Mouse (Mus musculus) activated CD4-positive, CD25-positive, alpha-beta regulatory T cell, adult 4 months (primary cell): ENCODE measurements around the gene Magi2. TPM values are rescaled to one million over a fixed set of nuclear protein-coding genes. Genes with fewer than 3 reads are reported as not detected.
"Not testable (repeated sequence)": the region's sequence is repeated elsewhere in the genome, so short reads cannot be mapped to it uniquely, and the experiment has no call there.

Experiments
- ATAC-seq: one replicate; pipeline ENCODE4 v1.8.0; 2017
- polyA plus RNA-seq, 2 experiments: library from polyadenylated mRNA; unstranded; fragments of 100-300 nt; shearing (Covaris generic); gene quantifications; one replicate each; pipeline ENCODE4 v1.2.1; 2017

Gene Magi2
- under 1 TPM; 0.11 to 0.54 TPM for polyA plus RNA-seq

DNA sequence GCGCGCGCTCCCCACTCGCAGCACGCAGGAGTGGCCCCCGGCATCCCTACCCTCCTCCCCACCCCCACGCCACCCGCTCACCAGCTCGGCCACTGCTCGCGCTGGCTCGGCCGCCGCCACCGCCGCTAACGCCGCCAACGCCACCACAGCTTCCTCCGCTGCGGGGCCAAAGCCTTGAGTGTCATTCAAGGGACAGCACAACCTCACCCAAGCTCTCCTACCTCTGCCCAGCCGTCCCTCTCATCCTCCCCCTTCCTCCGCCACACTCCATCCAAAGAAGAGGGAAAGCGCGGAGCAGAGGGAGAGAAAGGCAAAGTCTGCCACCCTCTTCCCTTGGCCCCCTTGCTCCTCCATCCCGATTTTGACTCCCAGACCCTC lies at the start of gene Magi2:
Magi2 (plus strand) TSS at position 171 of the 378 bp plus-strand sequence.
- no peak for ATAC-seq

DNA sequence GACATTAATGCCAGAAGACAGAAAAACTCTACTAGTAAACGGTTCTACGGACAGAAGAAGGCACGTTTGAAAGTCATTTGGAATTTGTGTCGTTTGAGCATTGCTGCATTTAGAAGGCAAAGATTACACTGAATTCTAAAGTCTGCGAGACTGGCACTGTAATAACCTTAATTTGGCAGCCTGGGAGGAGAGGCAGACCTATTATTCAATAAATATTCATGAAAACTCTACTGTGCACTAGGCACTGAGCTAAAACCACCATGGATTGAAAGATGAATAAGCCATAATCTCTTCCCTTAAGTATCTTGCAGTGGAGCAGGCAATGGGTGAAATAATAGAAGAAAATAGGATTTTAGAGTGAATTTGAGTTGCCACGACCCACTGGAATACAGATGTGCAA lies 48.2 kb upstream of the Magi2 start:
- ATAC-seq: no peak

DNA sequence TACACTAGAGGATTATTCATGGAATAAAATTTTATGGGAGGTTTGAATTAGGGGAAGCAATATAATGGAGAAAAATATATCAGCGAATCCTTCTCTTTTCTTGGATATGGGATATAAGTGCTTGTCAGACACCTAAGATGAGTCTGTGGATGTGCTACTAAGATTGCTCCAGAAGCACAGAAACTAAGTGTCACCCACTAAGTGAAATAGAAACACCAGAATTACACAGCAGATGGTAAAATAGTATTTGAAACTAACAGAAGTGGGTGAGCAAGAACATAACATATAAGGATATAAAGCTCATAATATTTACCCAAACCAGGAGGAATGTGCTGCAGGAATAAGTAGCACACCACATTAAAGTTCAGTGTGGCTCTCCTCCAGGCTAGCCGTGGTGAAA lies 40.7 kb upstream of the Magi2 start:
- ATAC-seq: no peak

DNA sequence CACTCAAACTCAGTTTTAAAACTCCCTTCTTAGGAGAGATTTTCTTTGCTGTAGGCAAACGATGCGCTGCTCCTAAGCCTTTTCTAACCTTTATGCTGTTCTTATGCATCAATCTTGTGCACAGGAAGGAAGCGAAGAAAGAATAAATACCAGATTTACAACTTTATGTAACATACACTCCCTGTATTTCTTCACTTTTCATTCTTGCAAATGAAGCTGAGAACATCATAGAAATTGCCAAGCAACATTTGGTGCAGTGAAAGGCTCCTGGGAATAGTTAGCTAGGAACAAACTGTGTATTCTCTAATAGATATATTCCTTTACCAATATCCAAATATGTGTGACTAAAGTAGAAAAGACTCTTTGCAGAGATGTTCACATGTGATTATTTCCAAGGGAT lies 15.2 kb upstream of the Magi2 start:
- ATAC-seq: no peak

DNA sequence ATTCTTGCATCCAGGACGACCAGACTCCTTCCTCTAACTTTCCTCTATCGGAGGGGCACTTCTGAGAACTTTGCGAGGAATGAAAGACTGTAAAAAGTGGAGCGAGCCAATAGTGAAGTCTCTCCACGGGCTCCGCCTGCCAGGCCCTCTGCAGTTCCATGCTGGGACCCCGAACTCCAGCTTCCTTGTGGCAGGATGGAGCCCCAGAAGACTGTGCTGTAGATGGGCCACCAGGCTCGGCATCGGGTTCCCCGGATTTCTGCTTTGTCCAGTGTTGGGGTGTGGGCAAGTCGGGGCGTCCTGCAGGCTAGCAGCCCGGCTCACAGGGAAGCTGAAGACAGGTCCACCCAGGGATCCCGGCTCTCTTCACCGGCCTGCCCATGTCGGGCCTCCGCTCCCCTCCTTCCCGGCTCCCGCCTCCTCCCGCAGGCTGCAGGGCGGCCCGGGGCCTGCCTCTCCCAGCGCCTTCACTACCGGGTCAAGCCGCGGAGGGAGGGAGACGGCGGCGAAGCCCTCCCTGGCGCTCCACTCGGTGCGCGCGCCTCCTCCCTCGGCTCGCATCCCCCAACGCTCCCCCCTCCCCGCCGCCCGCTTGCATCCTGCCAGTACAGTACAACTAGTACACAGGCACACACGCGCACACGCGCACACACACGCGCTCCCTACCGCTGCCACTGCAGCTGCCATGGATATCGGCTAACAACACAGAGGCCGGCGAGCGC lies 531 bp upstream of the Magi2 start:
- no peak for ATAC-seq

DNA sequence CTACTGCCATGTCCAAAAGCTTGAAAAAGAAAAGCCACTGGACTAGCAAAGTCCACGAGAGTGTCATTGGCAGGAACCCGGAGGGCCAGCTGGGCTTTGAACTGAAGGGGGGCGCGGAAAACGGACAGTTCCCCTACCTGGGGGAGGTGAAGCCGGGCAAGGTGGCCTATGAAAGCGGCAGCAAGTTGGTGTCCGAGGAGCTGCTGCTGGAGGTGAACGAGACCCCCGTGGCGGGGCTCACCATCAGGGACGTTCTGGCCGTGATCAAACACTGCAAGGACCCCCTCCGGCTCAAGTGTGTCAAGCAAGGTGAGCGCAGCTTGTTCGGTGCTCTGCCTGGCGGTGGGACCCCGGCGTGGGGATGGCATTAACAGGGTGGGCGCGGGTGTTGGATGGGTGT lies 445 bp downstream of the Magi2 start:
- ATAC-seq: no peak

DNA sequence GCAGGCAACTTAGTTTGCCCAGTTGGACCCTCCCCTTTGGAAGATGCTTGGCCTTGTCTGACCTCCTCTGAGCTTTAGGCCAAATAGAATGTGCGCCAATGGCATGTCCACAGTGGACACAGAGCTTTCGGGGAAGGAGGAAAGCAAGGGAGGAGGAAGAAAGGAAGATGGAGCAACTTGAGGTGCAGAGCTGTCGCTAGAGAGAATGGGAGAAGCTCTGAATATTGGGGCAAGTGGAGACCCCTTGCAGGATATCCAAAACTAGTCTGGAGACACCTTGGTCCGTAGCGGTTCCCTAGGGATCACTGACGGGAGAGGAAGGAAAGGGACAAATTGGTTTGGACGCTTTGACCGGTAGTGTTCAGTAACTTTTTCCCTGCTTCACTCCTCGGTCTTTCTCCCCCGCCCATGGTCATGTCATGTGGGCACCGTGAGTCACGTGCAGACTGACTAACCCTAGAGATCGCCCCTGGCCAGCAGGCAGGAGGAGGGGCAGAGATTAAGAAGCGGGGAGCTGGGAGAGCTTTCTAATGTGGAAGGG lies 1.0 kb downstream of the Magi2 start:
- no peak for ATAC-seq

DNA sequence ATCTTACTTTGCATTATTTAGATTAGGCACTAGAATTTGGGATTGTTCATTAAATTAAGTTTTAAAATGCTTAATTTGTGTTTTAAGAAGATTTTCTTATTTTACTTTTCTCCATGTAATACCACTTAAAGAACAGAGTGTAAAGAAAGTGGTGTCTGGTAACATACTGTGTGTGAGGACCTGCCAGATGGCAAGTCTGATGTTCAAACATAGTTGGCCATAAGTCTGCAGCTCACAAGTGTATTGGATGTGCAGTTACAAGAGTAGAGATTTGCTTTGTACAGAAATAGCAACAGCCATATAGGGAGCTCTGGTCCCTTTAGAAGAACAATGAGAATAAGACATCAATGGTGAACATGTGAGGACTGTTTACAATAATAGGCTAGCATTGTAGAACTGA lies 15.0 kb downstream of the Magi2 start:
- no peak for ATAC-seq

DNA sequence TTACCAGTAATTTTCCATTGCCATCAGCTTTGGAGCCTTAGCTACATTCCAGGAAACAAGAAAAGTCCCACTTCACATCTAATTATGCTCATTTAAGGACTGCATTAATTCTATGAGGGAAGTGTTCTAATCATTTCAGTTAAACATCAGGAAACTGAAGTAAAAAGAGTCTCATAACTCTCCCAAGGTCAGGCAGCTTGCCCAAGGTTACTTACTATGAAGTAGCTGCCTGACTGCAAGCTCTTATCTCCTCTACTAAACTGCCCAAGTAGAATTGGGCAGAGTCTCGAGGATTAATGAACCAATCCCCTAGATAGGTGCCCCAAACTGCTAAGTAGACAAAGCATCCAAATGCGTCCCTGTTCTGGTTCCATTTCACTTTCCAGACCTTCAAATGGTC lies 19.6 kb downstream of the Magi2 start:
- no peak for ATAC-seq

DNA sequence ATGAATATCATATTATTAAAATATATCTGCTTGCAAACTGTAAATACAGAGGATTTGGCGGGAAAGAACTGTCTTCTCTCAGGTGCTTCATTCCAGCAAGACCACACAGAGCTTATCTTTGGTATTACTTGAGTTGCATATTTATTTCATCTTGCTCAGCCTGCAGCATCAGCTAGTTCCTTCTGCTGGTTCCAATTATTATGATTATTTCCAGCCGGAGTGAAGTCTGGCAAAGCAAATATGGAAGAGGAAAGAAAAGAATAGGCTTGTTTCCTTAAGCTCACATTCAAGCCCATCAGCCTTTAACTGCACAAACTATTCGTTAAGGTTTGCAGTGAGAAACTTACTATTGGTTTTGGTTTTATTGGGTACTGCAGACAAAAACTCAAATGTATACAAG lies 20.4 kb downstream of the Magi2 start:
- ATAC-seq: no peak

DNA sequence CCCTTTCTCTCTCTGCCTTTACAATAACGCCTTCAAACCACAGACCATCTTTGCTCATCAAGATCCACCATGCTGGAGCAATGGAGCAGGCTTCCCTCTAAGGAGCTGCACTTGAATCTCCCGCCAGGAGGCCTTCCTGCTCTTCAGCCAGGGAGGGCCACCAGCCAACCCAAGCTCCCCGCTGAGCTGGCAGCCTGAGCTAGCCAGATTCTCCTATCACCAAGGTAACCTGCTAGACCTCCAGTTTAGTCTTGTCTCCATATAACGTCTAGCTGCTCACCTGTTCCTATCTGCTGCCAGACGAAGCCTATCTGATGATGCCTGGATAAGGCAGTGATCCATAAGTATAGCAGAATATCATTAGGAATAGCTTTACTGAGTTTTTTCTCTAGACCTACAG lies 36.0 kb downstream of the Magi2 start:
- no peak for ATAC-seq

DNA sequence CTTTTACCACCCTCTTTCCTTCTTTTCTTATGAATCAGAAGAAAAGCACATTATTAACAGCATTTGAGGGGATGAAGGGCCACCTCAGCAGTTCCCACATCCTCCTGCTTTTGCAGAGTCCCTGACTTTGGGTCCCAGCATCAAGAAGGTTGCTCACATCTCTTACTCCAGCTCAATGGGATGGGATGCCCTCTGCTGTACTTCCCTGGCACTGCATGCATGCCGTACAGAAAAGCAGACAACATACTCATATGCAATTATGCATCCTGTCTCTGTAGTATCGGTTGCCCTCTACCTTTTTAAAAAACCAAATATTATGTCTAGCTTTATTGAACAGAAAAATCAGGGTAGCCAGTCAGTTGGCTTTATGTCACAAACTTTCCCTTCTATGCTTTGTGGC lies 37.8 kb downstream of the Magi2 start:
- ATAC-seq: no peak

DNA sequence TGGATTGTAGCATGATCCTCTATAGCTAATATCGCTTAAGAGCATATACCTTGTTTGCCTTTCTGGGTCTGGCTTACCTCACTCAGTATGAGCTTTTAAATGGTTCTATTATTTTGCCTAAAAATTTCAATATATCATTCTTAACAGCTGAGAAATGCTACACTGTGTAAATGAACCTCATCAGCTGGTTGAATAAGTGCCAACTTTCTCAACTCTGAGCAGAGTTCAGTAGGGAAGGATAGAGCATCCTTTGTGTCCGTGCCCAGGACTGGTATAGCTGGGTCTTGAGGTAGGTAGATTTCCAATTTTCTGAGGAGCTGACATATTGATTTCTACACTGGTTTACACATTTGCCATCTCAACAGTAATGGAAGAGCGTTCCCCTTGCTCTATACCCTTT lies 65.7 kb downstream of the Magi2 start:
- no peak for ATAC-seq

DNA sequence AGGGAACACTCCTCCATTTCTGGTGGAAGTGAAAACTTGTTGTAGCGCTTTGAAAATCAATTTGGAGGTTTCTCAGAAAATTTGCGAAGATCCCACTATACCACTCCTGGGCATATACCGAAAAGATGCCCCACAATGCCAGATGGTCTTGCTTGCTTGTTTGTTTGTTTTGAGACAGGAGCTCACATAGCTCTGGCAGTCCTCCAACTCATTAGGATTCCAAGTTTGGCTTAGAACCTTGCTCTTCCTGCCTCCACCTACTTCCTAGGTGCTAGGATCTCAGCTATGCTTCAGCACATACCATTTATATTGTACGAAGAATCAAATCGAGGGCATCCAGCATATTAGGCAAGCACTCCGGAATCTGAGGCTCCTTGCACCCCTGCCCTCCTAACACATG lies 79.8 kb downstream of the Magi2 start:
- no peak for ATAC-seq

DNA sequence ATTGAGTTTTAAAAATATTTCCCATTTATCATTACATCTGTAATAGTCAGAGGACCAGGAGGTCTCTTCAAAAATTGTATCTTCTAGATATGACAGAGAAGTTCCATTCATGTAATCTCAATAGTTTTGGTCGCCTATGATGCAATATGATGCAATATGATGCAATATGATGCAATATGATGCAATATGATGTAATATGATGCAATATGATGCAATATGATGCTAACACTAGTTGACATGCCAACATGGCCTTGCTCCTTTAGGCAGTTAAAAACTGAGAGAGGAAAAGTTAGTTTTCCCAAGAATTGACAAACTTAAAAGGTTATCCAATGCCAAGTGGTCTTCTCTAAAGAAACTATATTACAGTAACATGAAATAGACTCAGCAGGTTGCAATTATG lies 83.0 kb downstream of the Magi2 start:
- ATAC-seq: no peak

DNA sequence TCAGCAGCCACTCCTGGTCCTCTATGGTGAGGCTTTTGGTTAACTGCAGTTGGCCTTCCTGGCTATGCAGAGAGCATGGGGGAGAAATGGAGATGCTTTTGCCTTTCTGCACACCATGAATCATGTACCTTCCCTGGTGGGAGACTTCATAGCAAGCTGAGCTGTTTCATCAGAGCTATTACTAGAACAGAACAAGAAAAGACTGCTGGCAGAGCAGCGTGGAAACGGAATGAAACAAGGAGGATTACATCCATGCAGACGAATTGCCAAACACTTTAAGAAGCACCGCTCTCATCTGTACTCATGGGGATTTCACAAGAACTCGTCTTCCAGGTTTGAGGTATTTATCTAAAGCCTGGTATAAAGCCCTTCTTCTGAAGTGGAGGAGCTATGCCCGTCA lies 95.7 kb downstream of the Magi2 start:
- ATAC-seq: no peak

DNA sequence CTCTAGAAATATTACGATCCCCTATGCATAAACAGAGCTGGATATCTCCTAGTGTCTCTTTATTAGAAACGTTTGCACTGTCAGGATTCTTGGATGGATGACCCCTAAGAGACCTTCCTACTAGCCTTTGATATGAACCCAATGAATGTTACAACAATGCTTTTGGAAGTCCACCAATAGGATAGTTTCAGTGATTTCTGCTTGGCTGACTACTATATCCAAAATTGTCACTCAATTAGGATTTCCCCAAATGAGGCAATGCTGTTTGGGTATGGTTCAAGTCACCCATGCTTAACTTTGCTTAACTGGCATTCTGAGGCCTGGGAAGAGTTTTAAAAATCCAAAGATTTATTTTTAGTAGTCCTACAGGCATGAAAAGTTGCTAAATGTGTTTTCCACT lies 110.7 kb downstream of the Magi2 start:
- no peak for ATAC-seq

DNA sequence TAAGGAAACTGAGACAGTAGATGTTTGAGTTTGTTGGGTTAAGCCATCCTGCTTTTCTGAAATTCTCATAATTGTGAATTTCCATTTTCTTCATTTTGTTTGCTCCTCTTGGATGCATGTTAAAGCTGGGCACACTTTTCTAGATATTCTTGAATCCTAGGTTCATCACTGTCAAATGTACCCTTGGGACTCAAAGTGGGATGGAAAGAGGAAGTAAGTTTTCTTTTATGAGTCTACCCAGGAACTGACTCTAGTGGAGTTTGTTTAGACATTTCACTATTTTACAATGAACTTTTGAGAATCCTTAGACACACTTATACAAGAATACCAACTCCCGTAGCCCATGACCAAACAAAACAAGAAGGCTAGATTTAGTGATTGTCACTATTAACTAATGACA lies 141.3 kb downstream of the Magi2 start:
- ATAC-seq: no peak

DNA sequence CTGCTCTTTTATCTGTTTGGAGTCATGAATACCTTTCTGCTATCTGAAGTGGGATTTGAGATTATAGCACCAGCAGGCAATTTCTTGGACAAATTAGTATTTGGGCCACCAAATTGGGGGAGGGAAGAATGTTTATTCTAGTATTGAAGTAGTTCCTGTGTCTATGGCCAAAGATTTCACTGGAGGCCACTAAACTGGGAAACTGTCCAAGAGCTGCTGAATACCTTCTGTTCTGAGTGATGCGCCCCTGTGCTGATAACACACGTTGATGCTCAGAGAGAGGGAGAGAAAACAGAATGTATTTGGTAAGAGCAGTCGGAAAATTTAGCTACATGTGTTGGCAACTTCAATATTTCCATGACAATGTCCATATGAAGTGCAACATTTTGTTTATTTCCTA lies 169.0 kb downstream of the Magi2 start:
- ATAC-seq: no peak

DNA sequence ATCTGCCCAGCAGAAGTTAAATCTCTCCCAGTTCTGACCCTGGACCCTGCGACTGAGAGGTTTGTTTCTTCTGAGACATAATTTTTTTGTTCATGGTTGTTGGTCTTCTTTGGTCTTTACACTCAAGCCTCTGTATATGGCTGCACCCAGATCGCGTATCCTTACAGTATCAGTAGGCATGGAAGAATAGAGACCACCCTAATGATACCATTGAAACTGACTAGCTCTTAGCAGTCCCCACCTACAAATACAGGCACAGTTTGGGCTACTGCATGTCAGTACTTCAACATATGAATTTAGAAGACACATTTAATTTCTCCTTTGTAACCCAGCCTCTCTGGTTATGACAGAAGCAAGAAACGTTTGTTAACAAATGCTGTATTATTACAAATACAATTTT lies 173.5 kb downstream of the Magi2 start:
- ATAC-seq: no peak

DNA sequence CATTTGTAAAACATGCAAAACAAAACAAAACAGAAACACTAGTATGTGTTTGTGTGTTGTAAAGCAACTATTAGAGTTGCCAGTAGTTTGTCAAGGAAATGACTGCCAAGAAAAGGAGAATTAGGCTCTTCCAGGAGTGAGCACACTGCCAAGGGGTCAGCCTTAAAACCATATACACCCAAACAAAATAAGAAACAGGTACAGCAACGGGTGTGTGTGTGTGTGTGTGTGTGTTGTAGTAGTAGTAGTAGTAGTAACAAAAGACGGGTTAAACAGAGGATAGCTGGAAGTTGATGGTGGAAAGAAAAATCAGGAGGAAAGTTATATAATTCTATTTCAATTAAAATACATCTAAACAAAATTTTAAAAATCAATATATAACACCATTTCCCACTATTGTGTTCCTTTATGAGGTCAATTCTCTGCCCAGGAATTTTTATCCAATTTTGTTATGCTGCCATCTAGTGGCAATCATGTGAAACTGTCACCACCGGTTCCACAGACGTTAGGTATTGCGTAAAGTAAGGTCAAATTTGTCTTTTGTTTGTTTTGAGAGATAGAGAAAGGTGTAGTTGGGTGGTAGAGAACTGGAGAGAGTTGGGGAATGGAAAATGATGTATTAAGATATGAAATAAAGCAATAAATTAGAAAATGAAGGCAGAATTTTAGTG lies 174.0 kb downstream of the Magi2 start:
- no peak for ATAC-seq

DNA sequence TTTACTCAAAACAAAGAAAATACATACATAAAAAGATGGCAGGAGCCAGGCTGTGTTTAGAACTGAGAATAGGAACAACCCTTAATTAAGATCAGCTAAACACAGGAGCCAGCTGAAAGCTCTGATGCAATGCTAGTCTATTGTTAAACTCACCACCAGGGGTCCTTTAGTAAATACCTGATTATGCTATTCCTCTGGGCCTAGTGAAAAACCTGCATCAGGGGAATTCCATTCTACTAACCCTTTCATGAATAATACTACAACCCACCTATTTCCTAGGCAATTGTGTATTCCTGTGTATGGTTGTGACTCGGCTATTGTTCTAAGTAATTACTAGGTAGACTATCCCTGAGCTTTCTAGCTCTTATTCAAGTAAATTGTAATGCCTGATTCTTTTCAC lies 177.4 kb downstream of the Magi2 start:
- not testable (repeated sequence) for ATAC-seq

DNA sequence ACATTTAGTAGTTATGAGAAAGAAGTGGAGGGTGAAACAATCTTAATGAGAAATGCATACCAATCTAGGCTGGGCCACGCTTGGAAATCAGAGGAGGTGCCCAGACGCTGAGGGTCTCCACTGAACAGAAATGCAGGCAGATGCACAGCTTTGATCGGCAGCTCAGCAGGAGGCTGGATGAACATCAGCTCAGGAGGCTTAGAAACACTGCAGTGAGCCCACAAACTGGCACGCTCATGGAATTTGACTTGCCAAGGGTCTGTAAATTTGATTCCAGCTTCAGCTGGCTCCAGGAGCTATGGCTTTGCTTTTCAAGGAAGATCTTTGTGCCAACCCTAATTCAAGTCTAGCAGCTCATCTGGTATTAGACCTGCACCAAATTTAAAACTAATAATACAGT lies 187.7 kb downstream of the Magi2 start:
- ATAC-seq: no peak

DNA sequence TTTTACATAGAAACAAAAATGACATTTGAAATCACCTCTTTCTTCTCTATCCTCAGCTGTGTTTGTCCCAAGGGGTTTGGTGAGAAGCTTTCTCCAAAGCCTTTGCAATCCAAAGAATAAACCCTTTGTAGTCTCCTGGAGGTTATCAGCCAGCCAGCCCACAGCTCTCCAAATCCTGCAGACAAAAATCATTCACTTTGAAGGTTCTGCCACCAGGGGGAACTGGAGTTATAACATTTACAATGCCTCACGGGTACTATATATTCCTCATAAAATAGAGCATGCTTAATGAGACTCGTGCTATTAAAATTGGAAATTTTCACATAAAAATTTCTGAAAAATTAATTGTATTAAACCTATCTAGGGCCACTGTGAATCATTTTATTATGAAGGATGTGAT lies 202.5 kb downstream of the Magi2 start:
- no peak for ATAC-seq

DNA sequence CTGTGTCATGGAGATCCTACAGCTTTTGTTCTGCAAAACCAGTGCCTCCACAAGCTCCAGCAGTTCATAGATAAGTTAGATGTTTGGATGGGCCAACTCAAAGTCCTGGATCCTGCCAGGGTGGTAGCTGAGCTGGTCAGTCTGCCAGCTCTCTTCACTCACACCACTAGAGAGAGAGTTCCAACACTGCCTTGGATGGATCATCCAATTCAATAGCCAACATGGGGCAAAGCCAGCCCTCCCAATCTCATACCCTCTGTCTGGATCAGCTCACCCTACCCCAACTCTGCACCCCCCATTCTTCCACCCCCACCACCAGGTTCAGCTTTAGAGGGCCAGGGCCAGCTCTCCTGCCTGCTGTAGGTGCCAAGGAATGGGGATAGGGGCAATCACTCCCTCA lies 235.7 kb downstream of the Magi2 start:
- ATAC-seq: no peak
